Mouse (Mus musculus): ENCODE data around the gene Itgal. TPM values are rescaled to one million over a fixed set of nuclear protein-coding genes. Genes with fewer than 3 reads are reported as not detected.

The Itgal gene
- polyA plus RNA-seq, 1 experiment from 2014 or later: 1.5 TPM

GRCm38 (mm10) chr7:127262218-127262961 lies 33.7 kb upstream of the Itgal start:
- H3K9ac ChIP-seq: no peak overlapping the region

GRCm38 (mm10) chr7:127263526-127263925 lies 32.5 kb upstream of the Itgal start:
- peaks cover 18% of the 10 kb centered on the region for H3K4me1 ChIP-seq
- WGBS: over 99% methylated on average over 3 of the region's 3 CpGs
- no peak overlapping the region for H3K27ac ChIP-seq (replicated peaks)
- no peak overlapping the region for H3K4me3 ChIP-seq (replicated peaks)
- H3K36me3 ChIP-seq: peaks cover 3% of the 10 kb centered on the region; the same call in 1 of the 2 replicates
- no peak for ATAC-seq (ENCODE audit: insufficient number of reproducible peaks, low FRiP score, low TSS enrichment, low read depth)
- H3K9me3 ChIP-seq (replicated peaks): no peaks in the 10 kb centered on the region
- H3K27me3 ChIP-seq: no peaks in the 10 kb centered on the region
- H3K9ac ChIP-seq: no peak overlapping the region
- H3K4me2 ChIP-seq (replicated peaks): no peak overlapping the region

More at GRCm38 (mm10) chr7:127262218-127262961, 33.7 kb upstream of the Itgal start:
- Histone ChIP-seq H3K4me1 (peaks cover 18% of the 10 kb centered on the region), H3K4me3 (replicated peaks) (no peak overlapping the region), H3K27ac (replicated peaks) (no peak overlapping the region), H3K4me2 (replicated peaks) (no peak overlapping the region), H3K9me3 (replicated peaks) (no peaks in the 10 kb centered on the region), H3K36me3 (no peaks in the 10 kb centered on the region), H3K27me3 (no peaks in the 10 kb centered on the region)
- no peak for ATAC-seq (ENCODE audit: insufficient number of reproducible peaks, low FRiP score, low TSS enrichment, low read depth)
- 75% methylated on average over 10 of the region's 10 CpGs for WGBS

GRCm38 (mm10) chr7:127270256-127270655 lies 25.8 kb upstream of the Itgal start:
- no peak for ATAC-seq (ENCODE audit: insufficient number of reproducible peaks, low FRiP score, low TSS enrichment, low read depth)
- Histone ChIP-seq H3K27me3 (no peaks in the 10 kb centered on the region), H3K27ac (replicated peaks) (no peak overlapping the region), H3K4me2 (replicated peaks) (no peak overlapping the region), H3K4me3 (replicated peaks) (no peak overlapping the region), H3K9me3 (replicated peaks) (no peaks in the 10 kb centered on the region), H3K9ac (no peak overlapping the region), H3K36me3 (peaks cover 29% of the 10 kb centered on the region), H3K4me1 (peaks cover 18% of the 10 kb centered on the region)
- 81% methylated on average over 2 of the region's 2 CpGs for WGBS

- no peak for ATAC-seq (ENCODE audit: insufficient number of reproducible peaks, low FRiP score, low TSS enrichment, low read depth)
- 87% methylated on average over 5 of the region's 5 CpGs for WGBS
These were observed 25.4 kb upstream of the Itgal start for GRCm38 (mm10) chr7:127270666-127271065.

GRCm38 (mm10) chr7:127271093-127271492 lies 25.0 kb upstream of the Itgal start:
- Histone ChIP-seq H3K9me3 (replicated peaks) (no peaks in the 10 kb centered on the region), H3K36me3 (peaks cover 29% of the 10 kb centered on the region), H3K4me3 (replicated peaks) (no peak overlapping the region), H3K27ac (replicated peaks) (no peak overlapping the region), H3K9ac (no peak overlapping the region), H3K4me1 (peaks cover 18% of the 10 kb centered on the region), H3K4me2 (replicated peaks) (no peak overlapping the region), H3K27me3 (no peaks in the 10 kb centered on the region)
- 95% methylated on average over 4 of the region's 4 CpGs for WGBS
- ATAC-seq (ENCODE audit: insufficient number of reproducible peaks, low FRiP score, low TSS enrichment, low read depth): no peak

More at GRCm38 (mm10) chr7:127270666-127271065, 25.4 kb upstream of the Itgal start:
- Histone ChIP-seq H3K27ac (replicated peaks) (no peak overlapping the region), H3K4me3 (replicated peaks) (no peak overlapping the region), H3K9me3 (replicated peaks) (no peaks in the 10 kb centered on the region), H3K4me1 (peaks cover 18% of the 10 kb centered on the region), H3K4me2 (replicated peaks) (no peak overlapping the region), H3K36me3 (peaks cover 29% of the 10 kb centered on the region), H3K9ac (no peak overlapping the region), H3K27me3 (no peaks in the 10 kb centered on the region)

- H3K9me3 ChIP-seq (replicated peaks): no peaks in the 10 kb centered on the region
- peaks cover 18% of the 10 kb centered on the region for H3K4me1 ChIP-seq
- no peak overlapping the region for H3K27ac ChIP-seq (replicated peaks)
- H3K4me2 ChIP-seq (replicated peaks): peak overlapping the region; percentile 79
- peak overlapping the region; percentile 84 for H3K4me3 ChIP-seq (replicated peaks)
- 95% methylated on average over 15 of the region's 15 CpGs for WGBS
- ATAC-seq (ENCODE audit: insufficient number of reproducible peaks, low FRiP score, low TSS enrichment, low read depth): no peak
- no peaks in the 10 kb centered on the region for H3K27me3 ChIP-seq
- no peak overlapping the region for H3K9ac ChIP-seq
- peaks cover 29% of the 10 kb centered on the region for H3K36me3 ChIP-seq
These were observed 23.5 kb upstream of the Itgal start for GRCm38 (mm10) chr7:127272566-127272965.

DNA sequence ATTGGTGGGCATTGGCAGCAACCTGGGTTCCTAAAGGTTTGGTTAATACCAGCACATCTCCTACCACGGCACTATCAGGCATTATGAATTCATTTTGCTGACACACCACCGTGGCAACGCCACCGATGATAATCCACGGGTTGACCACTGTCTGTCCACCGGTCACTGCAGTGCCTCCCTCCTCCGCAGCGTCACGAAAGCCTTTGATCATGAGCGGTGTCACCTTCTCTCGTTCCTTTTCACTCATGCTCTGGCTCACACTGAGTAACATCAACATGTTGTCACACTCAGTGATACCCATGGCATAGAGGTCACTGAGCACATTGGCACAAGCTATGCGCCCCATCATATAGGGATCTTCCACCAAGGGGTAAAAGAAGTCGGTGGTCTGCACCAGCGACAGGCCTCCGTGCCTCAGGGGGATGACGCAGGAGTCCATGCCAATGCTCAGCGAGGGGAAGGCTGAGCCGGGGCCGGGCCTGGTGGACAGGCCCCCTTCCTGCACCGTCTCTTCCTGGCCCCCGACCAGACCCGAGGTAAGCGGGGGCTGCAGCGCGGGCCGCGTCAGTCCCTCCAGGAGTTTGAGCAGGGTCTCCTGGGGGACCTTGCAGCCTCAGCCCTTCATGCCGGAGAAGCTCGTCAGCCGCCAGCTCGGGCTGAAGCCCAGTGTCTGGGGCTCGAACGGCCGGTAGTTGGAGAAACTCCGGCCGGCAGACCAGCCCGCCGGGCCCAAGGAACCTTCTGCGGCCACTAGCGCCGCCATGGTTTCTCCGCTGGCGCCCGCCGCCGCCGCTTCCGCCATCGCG lies 22.7 kb upstream of the Itgal start:
- ATAC-seq (ENCODE audit: insufficient number of reproducible peaks, low FRiP score, low TSS enrichment, low read depth): no peak; the same call in none of the 2 replicates
- no peaks in the 10 kb centered on the region for H3K9me3 ChIP-seq (replicated peaks)
- H3K36me3 ChIP-seq: peaks cover 28% of the 10 kb centered on the region
- H3K4me2 ChIP-seq (replicated peaks): peak overlapping the region; percentile 79
- H3K27ac ChIP-seq (replicated peaks): peak overlapping the region; percentile 88
- H3K4me3 ChIP-seq (replicated peaks): peak overlapping the region; percentile 84
- H3K9ac ChIP-seq: peak overlapping the region; percentile 85
- WGBS: 16% methylated on average over 50 of the region's 50 CpGs
- peaks cover 18% of the 10 kb centered on the region for H3K4me1 ChIP-seq
- H3K27me3 ChIP-seq: no peaks in the 10 kb centered on the region

- WGBS: 1% methylated on average over 39 of the region's 39 CpGs
- Histone ChIP-seq H3K4me2 (replicated peaks) (peak within 1 kb of the TSS; percentile 79), H3K36me3 (peaks cover 21% of the 10 kb centered on the region), H3K4me3 (replicated peaks) (peak within 1 kb of the TSS; percentile 84), H3K9me3 (replicated peaks) (no peaks in the 10 kb centered on the region), H3K9ac (peak within 1 kb of the TSS; percentile 85), H3K27me3 (no peaks in the 10 kb centered on the region), H3K27ac (replicated peaks) (peak within 1 kb of the TSS; percentile 88), H3K4me1 (peaks cover 18% of the 10 kb centered on the region)
- ATAC-seq (ENCODE audit: insufficient number of reproducible peaks, low FRiP score, low TSS enrichment, low read depth): no peak; the same call in none of the 2 replicates
These were observed 21.9 kb upstream of the Itgal start, which contains the start of gene Sephs2 for GRCm38 (mm10) chr7:127273925-127274789. TSS of gene Sephs2 (minus strand) at chr7:127274055.

- H3K4me2 ChIP-seq (replicated peaks): no peak overlapping the region
- no peaks in the 10 kb centered on the region for H3K27me3 ChIP-seq
- WGBS: 53% methylated on average over 5 of the region's 5 CpGs
- H3K27ac ChIP-seq (replicated peaks): no peak overlapping the region
- H3K9me3 ChIP-seq (replicated peaks): no peaks in the 10 kb centered on the region
- H3K4me3 ChIP-seq (replicated peaks): no peak overlapping the region
- H3K9ac ChIP-seq: no peak overlapping the region
- no peak for ATAC-seq (ENCODE audit: insufficient number of reproducible peaks, low FRiP score, low TSS enrichment, low read depth)
- peaks cover 18% of the 10 kb centered on the region for H3K4me1 ChIP-seq
- H3K36me3 ChIP-seq: peaks cover under 1% of the 10 kb centered on the region; the same call in 1 of the 2 replicates
These were observed 19.5 kb upstream of the Itgal start for GRCm38 (mm10) chr7:127276519-127276961.

DNA sequence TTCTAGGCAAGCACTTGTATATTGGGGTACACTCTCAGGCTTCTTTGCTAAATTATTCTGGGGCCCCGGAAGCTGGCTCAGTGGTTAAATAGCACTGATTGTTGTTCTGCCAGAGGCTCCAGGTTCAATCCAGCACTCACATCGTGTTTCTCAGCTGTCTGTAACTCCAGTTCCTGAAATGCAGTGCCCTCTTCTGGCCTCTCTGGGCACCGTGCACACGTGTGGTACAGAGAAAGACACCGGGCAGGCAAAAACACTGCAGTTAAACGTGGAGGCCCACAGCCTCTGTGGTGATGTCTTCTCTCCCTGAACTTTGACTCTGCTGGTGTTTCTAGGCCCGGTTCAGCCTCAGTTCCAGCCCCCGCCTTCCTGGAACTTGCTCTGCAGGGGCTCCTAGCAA lies 17.7 kb upstream of the Itgal start:
- no peaks in the 10 kb centered on the region for H3K27me3 ChIP-seq
- no peak overlapping the region for H3K9ac ChIP-seq
- H3K4me1 ChIP-seq: peaks cover 7% of the 10 kb centered on the region; the same call in 1 of the 2 replicates
- H3K4me2 ChIP-seq (replicated peaks): no peak overlapping the region
- H3K4me3 ChIP-seq (replicated peaks): no peak overlapping the region
- 25% methylated on average over 8 of the region's 8 CpGs for WGBS
- no peaks in the 10 kb centered on the region for H3K9me3 ChIP-seq (replicated peaks)
- H3K27ac ChIP-seq (replicated peaks): no peak overlapping the region
- no peaks in the 10 kb centered on the region for H3K36me3 ChIP-seq
- ATAC-seq (ENCODE audit: insufficient number of reproducible peaks, low FRiP score, low TSS enrichment, low read depth): no peak; the same call in 1 of the 2 replicates

Data from embryonic facial prominence, embryonic 15.5 days (tissue).